Mouse (Mus musculus): ENCODE measurements at regions not wholly inside any gene's neighbourhood (a gene's known extent, or its start where the extent isn't known, plus 50 kb on each side); places are given as distances from the start of the nearest gene placed in this dataset.

GRCm38 (mm10) chr1:76137701-76138100 is 591.6 kb downstream of the Slc4a3 start:
- TF ChIP-seq POLR2A (IDR thresholded peaks at IDR 0.05; ENCODE audit: insufficient read depth, low read depth, low read length) (no peak), CTCF (IDR thresholded peaks at IDR 0.05; ENCODE audit: insufficient read depth, low read depth, low read length) (no peak)

Measured in olfactory bulb, adult 2 months (tissue).